Mouse (Mus musculus) layer of hippocampus, postnatal 25 days (tissue): ENCODE results near the gene Msx3. TPM values are rescaled to one million over a fixed set of nuclear protein-coding genes. Genes with fewer than 3 reads are reported as not detected.

Source experiments
- DNase-seq, 2 experiments: peaks; one replicate each; pipeline ENCODE4 v3.0.0; 2022; ENCODE audit warnings: mixed read lengths in 2 of 2, low spot score in 1 of 2; ENCODE audit errors: extremely low spot score in 1 of 2
- total RNA-seq, 2 experiments: library from RNA; stranded (reverse); gene quantifications; 2 replicates each; pipeline ENCODE4 v1.2.3; 2021

Msx3 gene
- total RNA-seq, 2 experiments from 2014 or later, result 0.12 to 0.14 TPM

DNA sequence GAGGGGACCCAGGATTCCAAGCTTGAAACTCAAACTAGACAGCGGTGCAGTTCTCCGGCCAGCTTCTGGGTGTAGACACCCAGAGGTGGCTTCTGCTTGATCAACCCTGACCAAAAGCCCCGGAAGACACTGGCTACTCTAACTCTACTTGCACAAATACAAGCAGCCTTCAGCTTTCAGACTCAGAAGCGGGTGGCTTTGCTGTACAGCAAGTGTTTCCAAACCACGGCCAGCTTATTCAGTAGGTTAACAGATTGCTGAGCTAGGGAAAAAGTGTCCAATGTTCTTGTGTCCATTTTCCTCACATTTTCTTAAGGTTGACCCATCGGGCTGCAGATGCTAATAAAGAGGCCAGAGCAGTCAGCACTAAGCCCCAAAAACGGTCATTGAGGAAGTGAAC is 9.6 kb upstream of the Msx3 start:
- no peak for DNase-seq

GRCm38 (mm10) chr7:140057413-140058407 is 8.8 kb upstream of the Msx3 start:
- DNase-seq, result no peak

GRCm38 (mm10) chr7:140054124-140054523 is 5.2 kb upstream of the Msx3 start:
- no peak for DNase-seq

DNA sequence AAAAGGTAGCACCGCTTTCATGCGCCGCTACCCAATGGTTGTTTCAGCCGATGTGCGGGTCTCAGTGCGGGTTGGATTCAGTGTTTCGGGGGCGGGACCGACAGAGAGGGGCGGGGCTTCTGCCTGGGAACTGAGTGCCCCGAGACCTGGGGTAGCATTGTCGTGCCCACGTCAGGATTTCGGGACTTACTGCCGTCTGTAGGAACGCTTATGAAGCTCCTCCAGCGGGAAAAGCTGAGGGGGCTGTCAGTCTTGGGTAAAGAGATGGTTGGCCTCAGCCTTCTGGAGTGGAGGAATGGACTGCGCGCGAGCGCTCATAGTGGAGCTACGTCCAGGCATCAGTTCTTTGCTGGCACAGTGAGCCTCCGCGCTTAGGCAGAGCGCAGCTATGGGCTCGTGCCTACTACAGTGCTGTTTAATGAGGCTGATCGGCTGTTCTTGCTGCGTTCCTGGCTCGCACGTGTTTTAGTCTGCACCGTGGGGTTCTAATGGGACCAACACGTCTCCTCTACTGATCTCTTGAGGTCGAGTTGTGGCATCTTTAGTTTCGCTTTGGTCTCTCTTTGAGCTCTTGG is 313 bp upstream of the Msx3 start:
- DNase-seq, result no peak

GRCm38 (mm10) chr7:140047811-140048311 is 1.0 kb downstream of the Msx3 start:
- no peak for DNase-seq

- DNase-seq, result no peak
Observed at GRCm38 (mm10) chr7:140045546-140045945, 3.3 kb downstream of the Msx3 start.

DNA sequence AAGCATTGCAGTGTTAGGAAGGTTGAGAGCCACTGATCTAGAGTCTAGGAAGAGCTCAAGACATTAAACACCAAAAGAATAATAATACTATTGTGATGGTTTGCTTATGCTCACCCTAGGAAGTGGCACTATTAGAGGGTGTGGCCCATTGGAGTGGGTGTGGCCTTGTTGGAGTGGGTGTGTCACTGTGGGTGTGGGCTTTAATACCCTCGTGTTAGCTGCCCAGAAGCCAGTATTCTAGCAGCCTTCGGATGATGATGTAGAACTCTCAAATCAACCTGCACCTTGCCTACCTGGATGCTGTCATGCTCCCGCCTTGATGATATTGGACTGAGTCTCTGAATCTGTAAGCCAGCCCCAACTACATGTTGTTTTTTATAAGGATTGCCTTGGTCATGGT is 6.2 kb downstream of the Msx3 start:
- no peak for DNase-seq

DNA sequence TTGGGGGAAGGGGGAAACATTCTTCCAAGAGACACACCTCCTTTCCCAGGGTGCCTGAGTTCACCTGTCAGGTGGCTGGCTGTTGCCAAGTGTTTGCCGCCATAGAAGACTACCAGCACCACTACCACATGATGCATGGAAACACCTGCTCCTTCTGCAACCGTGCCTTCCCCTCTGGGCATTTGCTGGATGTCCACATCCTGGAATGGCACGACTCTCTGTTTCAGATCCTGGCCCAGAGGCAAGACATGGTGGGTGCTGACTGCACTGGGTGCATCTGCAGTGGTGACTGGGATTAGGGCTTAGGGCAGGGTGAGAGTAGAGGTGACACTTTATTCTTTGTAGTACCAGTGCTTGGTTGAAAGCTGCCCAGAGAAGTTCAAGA is 11.7 kb downstream of the Msx3 start:
- no peak for DNase-seq

- DNase-seq, result peak; percentile 82 to 89
Observed at GRCm38 (mm10) chr7:140036281-140037170, 12.4 kb downstream of the Msx3 start, which contains the start of the genes Zfp511 and Tubgcp2. TSS of gene Zfp511 (plus strand) at chr7:140036391. TSS of gene Tubgcp2 (minus strand) at chr7:140036669.

GRCm38 (mm10) chr7:140035456-140035855 is 13.4 kb downstream of the Msx3 start:
- DNase-seq, result no peak

DNA sequence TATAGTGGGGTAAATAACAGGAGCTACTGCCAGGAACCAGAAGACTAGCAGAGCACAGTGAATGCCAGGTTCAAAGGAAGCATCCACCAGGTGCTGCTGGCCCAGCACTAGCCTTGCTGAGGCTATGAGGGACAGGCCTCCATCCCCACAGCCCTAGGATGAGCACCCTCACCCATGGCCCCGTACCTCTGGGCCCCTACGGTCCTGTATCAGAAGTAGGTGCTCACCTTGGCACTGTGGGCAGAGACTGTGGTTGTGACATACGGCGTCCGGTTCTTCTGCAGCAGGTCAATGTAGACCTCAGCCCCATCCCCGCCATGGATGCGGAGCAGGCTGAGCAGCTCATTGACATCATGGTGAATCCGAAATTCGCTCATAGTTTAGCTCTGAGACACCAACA is 15.5 kb downstream of the Msx3 start:
- no peak for DNase-seq

DNA sequence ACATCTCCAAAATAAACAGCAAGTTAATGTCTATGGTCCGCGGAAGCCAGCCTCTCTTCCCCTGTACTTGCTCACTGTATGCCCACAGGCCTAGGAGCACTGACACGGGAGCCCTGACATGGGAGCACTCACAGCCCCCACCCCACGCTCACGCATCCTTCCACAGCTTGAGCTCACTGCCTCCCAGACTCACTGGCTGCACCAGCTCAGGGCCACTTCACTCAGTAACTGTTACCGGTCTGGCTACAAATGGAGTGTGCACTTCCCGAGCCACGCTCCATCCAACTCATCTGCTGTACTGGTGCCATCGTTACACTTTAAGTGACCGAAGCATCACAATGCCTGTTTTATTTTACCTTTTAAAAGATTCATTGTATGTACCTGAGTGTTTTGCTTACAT is 16.5 kb downstream of the Msx3 start:
- DNase-seq, result no peak

DNA sequence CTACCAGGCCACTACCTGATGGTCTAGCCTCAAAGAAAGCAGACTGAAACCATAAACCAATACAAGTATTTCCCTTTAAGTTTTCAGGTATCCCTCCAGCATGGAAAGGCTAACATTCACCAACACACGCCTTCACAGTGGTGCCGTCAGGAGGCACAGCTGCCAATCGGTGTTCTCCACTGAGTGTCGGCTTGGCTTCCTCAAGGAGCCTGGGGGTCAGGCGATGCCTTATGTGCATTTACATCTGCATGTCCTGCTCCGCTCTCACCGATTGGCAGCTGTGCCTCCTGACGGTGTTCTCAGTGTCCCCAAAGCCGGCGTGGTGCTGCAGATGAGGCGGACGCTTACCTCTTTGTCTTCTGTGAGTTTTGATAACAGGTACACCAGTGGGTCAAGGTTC is 17.1 kb downstream of the Msx3 start:
- DNase-seq, result no peak

- DNase-seq, result peak in 1 of 2 experiments; percentile 0
Observed at GRCm38 (mm10) chr7:140011336-140011735, 37.6 kb downstream of the Msx3 start.

- peak in 1 of 2 experiments; percentile 1 for DNase-seq
Observed at GRCm38 (mm10) chr7:140007781-140008180, 41.1 kb downstream of the Msx3 start.

- DNase-seq, result peak in 1 of 2 experiments; percentile 1
Observed at GRCm38 (mm10) chr7:140006861-140007611, 41.9 kb downstream of the Msx3 start.

DNA sequence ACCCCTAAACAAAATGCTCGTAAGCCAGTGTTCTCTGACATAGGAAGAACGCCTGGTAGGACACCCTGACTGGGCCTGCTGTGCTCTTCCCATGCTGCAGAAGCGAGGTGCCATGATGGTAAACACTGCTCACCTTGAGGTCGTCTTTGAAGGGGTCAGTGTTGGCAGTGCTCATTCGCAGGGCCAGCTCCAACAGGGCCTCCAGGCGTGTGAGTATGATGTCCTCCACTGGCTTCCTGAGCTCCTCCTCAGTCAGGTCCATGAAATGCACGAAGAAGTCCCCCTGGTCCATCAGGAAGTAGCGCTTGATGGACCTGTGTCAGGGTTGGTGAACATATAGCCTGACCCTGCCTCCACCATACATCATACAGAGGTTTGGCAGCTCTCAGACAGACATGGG is 44.2 kb downstream of the Msx3 start:
- no peak for DNase-seq

DNA sequence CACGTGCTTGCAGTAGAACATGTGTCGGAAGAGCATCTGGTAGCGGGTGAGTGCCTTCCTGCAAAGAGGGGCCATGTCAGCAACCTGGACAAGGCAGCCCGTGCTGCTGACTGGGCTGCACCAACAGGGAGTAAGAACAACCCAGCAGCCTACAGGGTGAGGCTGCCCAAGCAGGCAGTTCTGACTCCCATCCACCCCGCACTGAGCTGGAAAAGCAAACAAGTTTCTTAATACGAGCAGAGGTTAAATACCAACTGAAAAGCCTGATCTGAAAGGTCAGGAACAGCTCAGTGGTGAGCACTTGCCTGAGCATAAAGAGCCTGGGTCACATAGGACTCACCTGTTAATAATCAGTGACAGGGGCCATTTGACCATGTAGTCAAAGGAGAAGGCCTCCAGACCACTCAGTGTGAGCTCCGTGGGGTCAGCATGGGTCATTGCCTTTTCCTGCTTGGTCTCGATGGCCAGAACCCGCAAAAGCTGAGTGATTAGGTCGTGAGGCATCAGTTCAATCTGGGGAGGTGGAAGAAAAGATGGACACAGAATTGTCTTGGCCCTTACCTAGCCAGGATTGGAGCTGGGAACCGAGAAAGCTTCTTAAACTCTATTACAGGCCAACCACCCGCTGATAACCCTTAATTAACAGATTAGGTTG is 47.7 kb downstream of the Msx3 start:
- DNase-seq, result peak in 1 of 2 experiments; percentile 2

- no peak for DNase-seq
Observed at GRCm38 (mm10) chr7:139998691-139999350, 50.1 kb downstream of the Msx3 start.
